In the genomic region with DNA sequence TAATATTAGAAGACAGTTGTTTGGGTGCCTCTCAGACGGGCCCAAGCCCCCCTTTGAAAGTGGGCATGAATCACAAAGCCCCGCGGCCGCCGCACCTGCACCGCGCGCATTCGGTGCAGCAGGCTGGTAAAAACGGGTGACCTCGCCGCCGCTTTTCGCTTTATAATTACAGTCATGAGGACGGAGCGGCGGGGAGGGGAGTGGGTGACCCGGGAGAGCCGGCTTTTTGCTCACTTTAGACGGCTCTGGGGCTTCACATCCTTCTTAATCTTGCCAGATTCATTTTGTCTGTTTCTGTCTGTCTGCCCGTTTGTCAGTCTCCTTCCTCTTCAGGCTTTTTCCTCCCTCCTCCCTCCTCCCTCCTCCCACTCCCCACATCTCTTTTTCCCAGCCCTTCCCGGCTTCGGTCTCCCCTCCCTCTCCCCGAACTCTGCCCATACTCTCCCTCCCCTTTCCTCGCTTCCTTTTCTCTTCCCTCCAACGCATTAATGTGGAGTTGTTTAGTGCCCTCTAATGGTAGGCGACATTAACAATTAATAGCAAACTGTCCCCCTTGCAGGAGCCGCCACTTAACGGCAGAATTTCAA, we compare ENCODE assay signal across 8 mouse cellular contexts. TPM values are rescaled to one million over a fixed set of nuclear protein-coding genes. Genes with fewer than 3 reads are reported as not detected.
DNase-seq lines count a peak whose midpoint lies in the region; ATAC-seq lines count a peak whose summit lies in the region.

No protein-coding gene starts in this region.

- H3K9ac ChIP-seq in heart, embryonic 16.5 days (ENCODE audit: low read length) = peak overlapping the region; percentile 28; the same call in 1 of the 2 replicates

- peak overlapping the region; percentile 98 for H3K4me2 ChIP-seq in heart, embryonic 16.5 days (ENCODE audit: low read depth, low read length)

- peak overlapping the region; percentile 59 for H3K4me3 ChIP-seq in heart, embryonic 16.5 days (ENCODE audit: low read length)
- peak overlapping the region; percentile 80 for H3K4me3 ChIP-seq in midbrain, embryonic 10.5 days

- no peaks in the 10 kb centered on the region for H3K36me3 ChIP-seq in heart, embryonic 16.5 days (ENCODE audit: control insufficient read depth, insufficient read depth)
- peaks cover 4% of the 10 kb centered on the region for H3K36me3 ChIP-seq in midbrain, embryonic 10.5 days

- no peaks in the 10 kb centered on the region for H3K9me3 ChIP-seq in heart, embryonic 16.5 days (replicated peaks; ENCODE audit: control insufficient read depth, low read length)
- H3K9me3 ChIP-seq in midbrain, embryonic 10.5 days (replicated peaks) = no peaks in the 10 kb centered on the region

- peak; percentile 17 for DNase-seq in CD4-positive helper T cell, adult 2 months (ENCODE audit: low read depth, low spot score)
- DNase-seq in R1 (ENCODE audit: low read depth, low spot score) = peak; percentile 88
- peak; percentile 87 for DNase-seq in embryo, embryonic 9.5 days (ENCODE audit: extremely low spot score)
- peak; percentile 36 to 54 for DNase-seq in kidney, postnatal 4 days
- DNase-seq in midbrain, embryonic 10.5 days (ENCODE audit: low spot score) = peak; percentile 84
- peak; percentile 16 for DNase-seq in telencephalon, adult 2 months (ENCODE audit: low read depth, low spot score)
- no peak for DNase-seq in layer of hippocampus, adult 11-12 months (ENCODE audit: low spot score)

- H3K27me3 ChIP-seq in heart, embryonic 16.5 days (ENCODE audit: control insufficient read depth, insufficient read depth, low read length) = peaks cover 26% of the 10 kb centered on the region
- H3K27me3 ChIP-seq in midbrain, embryonic 10.5 days (ENCODE audit: low read depth, poor library complexity, severe bottlenecking) = peaks cover 38% of the 10 kb centered on the region

- peak; percentile 39 for ATAC-seq in heart, embryonic 16.5 days (replicated peaks; ENCODE audit: extremely low read depth, insufficient read depth, low FRiP score)

- WGBS in heart, embryonic 16.5 days = under 1% methylated on average over 29 of the region's 29 CpGs
- WGBS in midbrain, embryonic 10.5 days = under 1% methylated on average over 29 of the region's 29 CpGs

- H3K4me1 ChIP-seq in heart, embryonic 16.5 days (ENCODE audit: control insufficient read depth, insufficient read depth, low read length) = peaks cover 8% of the 10 kb centered on the region
- H3K4me1 ChIP-seq in midbrain, embryonic 10.5 days = peaks cover 35% of the 10 kb centered on the region

- no peak overlapping the region for H3K27ac ChIP-seq in heart, embryonic 16.5 days (ENCODE audit: low read length)
- H3K27ac ChIP-seq in midbrain, embryonic 10.5 days (replicated peaks) = peak overlapping the region; percentile 95

RNA-seq across cellular contexts. Expression of gene Fst, which starts 1.6 kb away (rescaled TPM):
- 2.4 and 3.6 TPM in 2 replicates for polyA plus RNA-seq in heart, embryonic 16.5 days (2015; fragmentation: Nextera tagmentation; extraction: Ambion mirVana)
- polyA plus RNA-seq in midbrain, embryonic 10.5 days (2016; fragmentation: Nextera tagmentation; extraction: Ambion mirVana) = 40.5 and 43.1 TPM in 2 replicates
